Mouse (Mus musculus) granulocyte monocyte progenitor cell, adult 5-6 weeks (primary cell): Measurements from ENCODE around the gene Uchl3. TPM values are rescaled to one million over a fixed set of nuclear protein-coding genes. Genes with fewer than 3 reads are reported as not detected.
A peak's percentile ranks its signal among the peaks of the same experiment; 100 is the strongest.

Experiments
- ATAC-seq: replicated peaks from 2 replicates; pipeline ENCODE4 v1.8.0; 2016; ENCODE audit warnings: mild to moderate bottlenecking, moderate TSS enrichment, inconsistent platforms; ENCODE audit not compliant: poor library complexity, severe bottlenecking
- total RNA-seq, 2 experiments: library from RNA; stranded (forward) in 1 of 2; stranded (reverse) in 1 of 2; fragments of 200-712, 200-1000 nt in 1 of 2; fragments of >200 nt in 1 of 2; fragmentation: Nextera tagmentation in 1 of 2; gene quantifications; 2 replicates each; pipeline ENCODE4 v1.2.3; 2014 to 2017

The Uchl3 gene
- total RNA-seq, 2 experiments from 2014 or later, result 77.1 to 95.6 TPM

- ATAC-seq, result no peak
These were observed 10.5 kb downstream of the Uchl3 start for GRCm38 (mm10) chr14:101664274-101664673.

- no peak for ATAC-seq
These were observed 12.3 kb downstream of the Uchl3 start for GRCm38 (mm10) chr14:101666056-101666455.

DNA sequence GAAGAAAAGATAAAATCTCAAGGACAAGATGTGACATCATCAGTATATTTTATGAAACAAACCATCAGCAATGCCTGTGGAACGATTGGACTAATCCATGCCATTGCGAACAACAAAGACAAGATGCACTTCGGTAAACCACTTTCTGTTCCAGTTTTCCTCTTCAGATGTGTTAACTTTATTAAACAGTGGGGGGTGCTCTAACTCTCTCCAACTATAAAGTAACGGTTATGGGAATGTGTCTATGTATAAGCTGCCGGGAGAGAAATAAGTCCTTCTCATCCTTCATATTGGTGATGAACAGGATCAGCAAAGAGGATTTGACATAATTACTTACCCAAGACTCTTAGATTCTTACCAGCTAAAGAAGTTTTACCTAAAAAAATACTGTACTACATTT, 12.8 kb downstream of the Uchl3 start:
- ATAC-seq, result no peak

GRCm38 (mm10) chr14:101668626-101669025, 14.9 kb downstream of the Uchl3 start:
- no peak for ATAC-seq

DNA sequence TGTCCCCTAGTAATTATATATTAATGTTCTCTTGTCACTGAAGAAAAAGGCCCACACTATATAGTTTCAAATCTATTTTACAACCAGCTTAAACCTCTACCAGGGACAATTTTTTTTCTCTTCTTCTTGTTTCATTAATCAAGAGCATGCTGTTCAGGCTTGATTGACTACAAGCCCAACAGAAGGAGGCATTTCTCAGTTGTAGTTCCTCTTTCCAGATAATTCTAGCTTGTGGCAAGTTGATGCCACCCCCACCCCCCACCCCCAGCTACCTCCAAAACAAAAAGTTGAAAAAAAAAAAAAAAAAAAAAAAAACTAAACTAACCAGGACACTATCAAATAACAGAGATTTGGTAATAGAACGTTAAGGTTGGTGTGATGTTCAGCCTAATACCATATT, 18.5 kb downstream of the Uchl3 start:
- ATAC-seq, result no peak

DNA sequence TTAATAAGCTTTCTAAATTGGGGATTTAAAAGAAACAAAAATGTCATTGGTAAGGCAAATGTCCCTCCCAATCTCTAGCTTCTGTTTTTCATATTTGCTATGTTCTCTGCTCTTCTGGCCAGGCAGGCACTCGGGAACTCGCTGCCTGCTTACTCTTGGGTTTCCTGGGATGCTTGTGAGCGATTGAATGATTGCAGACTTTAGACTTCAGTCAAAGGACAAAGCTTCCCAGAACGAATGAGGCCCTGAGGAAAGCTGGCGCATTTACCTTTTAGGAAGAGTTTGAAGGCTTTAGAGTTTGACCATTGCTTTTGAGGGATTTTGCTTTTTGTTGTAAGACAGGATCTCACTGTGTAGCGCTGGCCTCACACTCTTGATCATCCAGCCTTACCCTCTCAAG, 33.9 kb downstream of the Uchl3 start:
- ATAC-seq, result no peak

GRCm38 (mm10) chr14:101688406-101688805, 34.6 kb downstream of the Uchl3 start:
- ATAC-seq, result no peak

- ATAC-seq, result no peak
These were observed 50.7 kb downstream of the Uchl3 start for GRCm38 (mm10) chr14:101704479-101704878.

- ATAC-seq, result no peak
These were observed 53.3 kb downstream of the Uchl3 start for GRCm38 (mm10) chr14:101707088-101707487.

GRCm38 (mm10) chr14:101714414-101714813, 60.6 kb downstream of the Uchl3 start:
- no peak for ATAC-seq

GRCm38 (mm10) chr14:101729237-101729971, 75.6 kb downstream of the Uchl3 start, which contains the start of the genes Gm9922 and Lmo7:
TSS of gene Gm9922 (minus strand) at chr14:101729814.
TSS of gene Lmo7 (plus strand) at chr14:101729957.
- ATAC-seq, result peak; percentile 79

- ATAC-seq, result peak; percentile 26
These were observed 76.4 kb downstream of the Uchl3 start for GRCm38 (mm10) chr14:101729972-101730692.

DNA sequence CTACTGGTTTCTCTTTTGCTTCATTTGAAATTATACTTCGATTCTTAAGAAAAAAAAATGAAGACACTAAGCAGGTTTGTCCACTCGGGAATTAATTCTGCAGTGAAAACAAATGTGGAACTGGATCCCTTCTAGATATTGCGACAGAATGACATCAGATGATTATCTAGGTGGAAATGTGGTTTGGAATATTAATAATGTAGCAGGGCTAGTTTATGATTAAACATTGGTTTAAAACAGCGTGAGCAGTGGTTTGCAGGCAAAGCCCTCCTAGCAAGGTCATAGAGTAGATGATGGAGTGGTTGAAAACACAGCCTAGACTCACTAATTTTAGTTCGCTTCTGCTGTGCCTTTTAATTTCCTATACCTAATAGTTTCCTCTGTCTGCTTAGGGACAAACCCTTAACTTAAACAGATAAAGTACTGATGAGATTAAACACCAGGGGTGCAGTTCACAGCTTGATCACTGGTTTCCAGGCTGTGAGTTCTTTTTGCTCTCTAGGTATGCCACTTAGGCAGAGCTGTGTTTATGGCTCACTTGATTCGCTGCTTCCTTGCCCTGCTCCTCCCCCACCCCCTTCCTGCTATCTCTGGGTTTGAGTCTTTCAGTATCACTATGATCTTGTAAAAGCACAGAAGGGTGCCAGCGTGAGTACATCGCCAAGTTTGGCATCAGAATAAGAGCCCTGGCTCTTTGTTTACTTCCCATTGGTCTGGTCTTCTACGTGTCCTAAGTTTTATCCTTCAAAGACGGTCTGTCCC, 80.0 kb downstream of the Uchl3 start:
- no peak for ATAC-seq

- no peak for ATAC-seq
These were observed 83.7 kb downstream of the Uchl3 start for GRCm38 (mm10) chr14:101737501-101737900.

Other genes with a start within 250 kb of the Uchl3 start
- gene Tbc1d4, start 44.8 kb upstream of the Uchl3 start, total RNA-seq (2014; fragmentation: Nextera tagmentation), result 11.1 and 14.7 TPM in 2 replicates
- 6.2 and 10.2 TPM in 2 replicates for gene Tbc1d4, start 44.8 kb upstream of the Uchl3 start, total RNA-seq (2017)
- 32.5 and 49.6 TPM in 2 replicates for gene Commd6, start 13.3 kb upstream of the Uchl3 start, total RNA-seq (2014; fragmentation: Nextera tagmentation)
- 27.4 and 28.2 TPM in 2 replicates for gene Commd6, start 13.3 kb upstream of the Uchl3 start, total RNA-seq (2017)
- gene Gm9922, start 75.8 kb downstream of the Uchl3 start, total RNA-seq (2014; fragmentation: Nextera tagmentation), result not detected in 2 replicates
- gene Gm9922, start 75.8 kb downstream of the Uchl3 start, total RNA-seq (2017), result not detected in 2 replicates
- gene Lmo7, start 76.0 kb downstream of the Uchl3 start, total RNA-seq (2014; fragmentation: Nextera tagmentation), result 0.06 TPM in 1 of 2 replicates, not detected in the other
- 0.57 and 1.0 TPM in 2 replicates for gene Lmo7, start 76.0 kb downstream of the Uchl3 start, total RNA-seq (2017)